17 mouse cellular contexts compared by ENCODE assay signal in the genomic region with DNA sequence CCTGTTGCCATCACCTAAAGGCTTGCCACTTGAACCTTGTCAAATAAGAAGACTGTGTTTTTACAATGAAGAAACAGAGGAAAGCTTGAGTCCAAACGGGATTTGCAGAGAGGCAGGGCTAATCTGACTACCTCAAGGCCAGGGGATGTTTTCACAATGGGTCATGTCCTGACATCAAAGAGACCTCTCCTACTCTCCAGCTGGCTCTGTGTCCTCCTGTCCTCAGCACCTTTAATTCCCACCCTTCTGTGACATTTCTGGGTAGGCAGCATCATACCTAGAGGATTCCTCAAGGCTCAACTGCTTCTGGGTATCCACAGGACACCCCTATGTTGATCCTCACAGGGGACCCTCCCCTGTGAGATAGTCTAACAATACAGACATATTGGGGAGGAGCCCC.
"Had no signal": no experiment of that assay in that cellular context is flagged by ENCODE, and none has a peak within 500 bp of the region (broad histone marks: within the 10 kb centered on the region; RNA-seq: fewer than 3 reads in every experiment).

No protein-coding gene starts in this region.

- H3K9ac ChIP-seq: lung, embryonic 14.5 days; neural tube, embryonic 12.5 days had no signal

- H3K9me3 ChIP-seq: midbrain, embryonic 10.5 days; neural tube, embryonic 12.5 days had no signal

- H3K4me1 ChIP-seq: midbrain, embryonic 10.5 days; neural tube, embryonic 12.5 days had no signal

- ATAC-seq: midbrain, embryonic 16.5 days had no signal

- H3K27me3 ChIP-seq: neural tube, embryonic 12.5 days had no signal

- H3K36me3 ChIP-seq: midbrain, embryonic 10.5 days; neural tube, embryonic 12.5 days had no signal

- H3K4me2 ChIP-seq: lung, embryonic 14.5 days; neural tube, embryonic 12.5 days had no signal

- H3K4me3 ChIP-seq: midbrain, embryonic 10.5 days; myocyte; neural tube, embryonic 12.5 days had no signal

- H3K27ac ChIP-seq: midbrain, embryonic 10.5 days; neural tube, embryonic 12.5 days had no signal

- DNase-seq: lung, adult 18-20 months; lung, embryonic 14.5 days; lung, postnatal 10 days; lung, postnatal 4 days; midbrain, embryonic 14.5 days; retina, postnatal 1 day; right cerebral cortex, adult 18-20 months; right cerebral cortex, postnatal 25 days; right cerebral cortex, postnatal 4 days; spleen, adult 18-20 months; thymus, adult 18-20 months; thymus, postnatal 14 days; thymus, postnatal 36 days had no signal
